8 mouse cellular contexts compared by ENCODE assay signal in genomic region chr3:28554934-28555333, GRCm38 (mm10).
DNase-seq lines count a peak whose midpoint lies in the region; ATAC-seq lines count a peak whose summit lies in the region.

No protein-coding gene starts in this region.

- H3K9ac ChIP-seq in forebrain, embryonic 14.5 days (ENCODE audit: low read length), result no peak overlapping the region
- no peak overlapping the region for H3K9ac ChIP-seq in forebrain, embryonic 11.5 days (ENCODE audit: low read length)

- H3K27me3 ChIP-seq in forebrain, embryonic 14.5 days (replicated peaks; ENCODE audit: control insufficient read depth, insufficient read depth, low read length), result no peaks in the 10 kb centered on the region
- no peaks in the 10 kb centered on the region for H3K27me3 ChIP-seq in forebrain, embryonic 11.5 days (ENCODE audit: control insufficient read depth, insufficient read depth, low read length)

- peaks cover 4% of the 10 kb centered on the region; the same call in 1 of the 2 replicates for H3K36me3 ChIP-seq in forebrain, embryonic 14.5 days (ENCODE audit: control insufficient read depth, insufficient read depth, low read length)
- H3K36me3 ChIP-seq in forebrain, embryonic 11.5 days (ENCODE audit: control insufficient read depth, insufficient read depth, low read length), result no peaks in the 10 kb centered on the region

- no peak overlapping the region for H3K4me3 ChIP-seq in forebrain, embryonic 14.5 days (ENCODE audit: low read depth, low read length)
- no peak overlapping the region for H3K4me3 ChIP-seq in forebrain, embryonic 11.5 days (ENCODE audit: low read depth, low read length)

- peaks cover 36% of the 10 kb centered on the region for H3K4me1 ChIP-seq in forebrain, embryonic 14.5 days (ENCODE audit: control insufficient read depth, insufficient read depth, low read length)
- no peaks in the 10 kb centered on the region; the same call in 1 of the 2 replicates for H3K4me1 ChIP-seq in forebrain, embryonic 11.5 days (replicated peaks; ENCODE audit: control insufficient read depth, insufficient read depth, low read length)

- no peak for ATAC-seq in forebrain, embryonic 14.5 days
- no peak for ATAC-seq in forebrain, embryonic 11.5 days (replicated peaks; ENCODE audit: low FRiP score)
- peak; percentile 51 for ATAC-seq in megakaryocyte, adult 5-6 weeks (ENCODE audit: poor library complexity, severe bottlenecking)

- no peak overlapping the region for H3K4me2 ChIP-seq in forebrain, embryonic 14.5 days (ENCODE audit: low read length)
- no peak overlapping the region for H3K4me2 ChIP-seq in forebrain, embryonic 11.5 days (ENCODE audit: low read depth, low read length, severe bottlenecking)

- intact Hi-C loops in gastrocnemius, postnatal 36 days (cut with DNase I), result no loop called here

- peak; percentile 48 for DNase-seq in forebrain, embryonic 14.5 days (ENCODE audit: low spot score)
- no peak for DNase-seq in forebrain, embryonic 11.5 days (ENCODE audit: low spot score)
- DNase-seq in ovary, adult 18-20 months (ENCODE audit: low spot score), result peak; percentile 8
- no peak for DNase-seq in ovary, postnatal 14 days (ENCODE audit: low spot score)
- peak; percentile 38 for DNase-seq in thymus, postnatal 4 days
- no peak for DNase-seq in gastrocnemius, postnatal 36 days
- DNase-seq in layer of hippocampus, adult 11-12 months (ENCODE audit: low spot score), result no peak

- no peaks in the 10 kb centered on the region for H3K9me3 ChIP-seq in forebrain, embryonic 14.5 days (replicated peaks; ENCODE audit: control insufficient read depth, low read length)
- H3K9me3 ChIP-seq in forebrain, embryonic 11.5 days (ENCODE audit: control insufficient read depth, low read length), result no peaks in the 10 kb centered on the region

- 61% methylated on average over 9 of the region's 9 CpGs for WGBS in forebrain, embryonic 14.5 days
- WGBS in forebrain, embryonic 11.5 days, result 88% methylated on average over 9 of the region's 9 CpGs

- no peak overlapping the region for H3K27ac ChIP-seq in forebrain, embryonic 14.5 days (ENCODE audit: low read depth, low read length)
- no peak overlapping the region for H3K27ac ChIP-seq in forebrain, embryonic 11.5 days (ENCODE audit: low read depth, low read length)

Comparison
In these comparisons a context has a peak if more than half of its experiments do, and no peak if none do; other contexts are left out.
1. DNase-seq: peak in forebrain, embryonic 14.5 days (single experiment), ovary, adult 18-20 months (single experiment) and thymus, postnatal 4 days (single experiment); none in forebrain, embryonic 11.5 days (single experiment), ovary, postnatal 14 days (single experiment), gastrocnemius, postnatal 36 days (0 of 2) and layer of hippocampus, adult 11-12 months (single experiment).